Mouse (Mus musculus): ENCODE measurements around the gene Ugt1a8.

- TF ChIP-seq POLR2A (IDR thresholded peaks at IDR 0.05; ENCODE audit: borderline replicate concordance, extremely low read depth, low read depth, low read length) = no peak
- no peak for TF ChIP-seq CTCF (IDR thresholded peaks at IDR 0.05; ENCODE audit: insufficient read depth, low read length)
Measured at GRCm38 (mm10) chr1:88227482-88227881, 139.9 kb downstream of the Ugt1a8 start.
